Mouse (Mus musculus) kidney, adult 9 months (tissue): ENCODE data around the gene Nav1.
A peak's percentile ranks its signal among the peaks of the same experiment; 100 is the strongest.

Experiments used
- DNase-seq: peaks from one replicate; pipeline ENCODE4 v3.0.0; 2022

Nav1 gene

DNA sequence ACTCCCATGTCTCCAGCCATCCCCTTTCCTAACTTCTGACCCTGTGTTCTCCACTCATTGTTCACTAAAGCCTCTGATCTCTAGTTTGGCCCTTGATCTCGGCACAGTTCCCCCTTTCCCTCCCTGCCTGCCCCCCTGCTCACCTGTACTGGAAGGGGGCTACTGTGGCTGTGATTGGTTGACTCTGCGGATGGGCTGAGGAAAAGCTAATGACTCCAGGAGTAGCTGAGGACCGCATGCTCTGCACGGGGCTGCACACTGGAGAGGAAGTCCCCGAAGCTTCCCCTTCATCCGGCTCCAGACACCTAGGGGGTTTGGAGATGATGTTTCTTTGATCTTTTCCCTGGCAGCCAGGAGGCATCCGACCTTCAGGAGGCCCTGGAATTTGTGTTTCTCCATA, at the start of gene Nav1:
Gene Nav1 (minus strand): TSS at position 277 of the 400 bp plus-strand sequence.
- DNase-seq, result no peak

GRCm38 (mm10) chr1:135653909-135654308, 46.8 kb upstream of the Nav1 start:
- no peak for DNase-seq

DNA sequence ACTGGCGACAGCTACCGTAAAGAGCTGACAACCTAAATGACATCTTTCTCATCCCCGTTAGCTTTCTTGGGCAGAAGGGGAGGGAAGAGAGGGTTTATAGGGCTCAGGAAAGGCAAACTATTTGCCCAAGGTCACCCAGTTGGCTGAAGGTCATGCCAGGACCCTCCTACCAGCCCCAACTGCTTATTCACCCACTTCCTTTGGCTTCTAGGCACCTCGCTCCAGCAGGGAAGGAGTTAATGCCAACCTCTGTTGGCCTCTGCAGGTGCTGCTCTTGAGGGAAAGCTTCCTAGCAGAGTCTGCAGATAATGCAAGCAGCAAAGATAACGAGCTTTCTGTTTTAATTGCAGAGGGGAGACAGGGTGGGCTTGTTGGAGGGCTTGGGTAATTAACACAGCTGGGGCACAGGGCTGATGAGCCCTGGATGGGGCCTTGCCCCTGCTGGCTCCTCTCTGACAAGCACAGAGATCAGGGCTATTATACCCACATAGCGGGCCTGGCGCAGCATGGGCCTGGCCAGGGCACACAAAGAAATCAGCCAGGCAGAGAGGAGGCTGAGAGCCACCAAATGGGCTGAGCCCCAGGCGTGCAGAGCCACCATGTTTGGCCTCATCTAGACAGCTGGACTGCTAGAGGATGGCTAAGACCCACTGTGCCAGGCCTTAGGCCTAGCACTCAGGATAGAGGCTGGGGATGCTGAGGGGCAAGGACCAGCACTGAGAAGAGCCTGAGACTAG, 38.5 kb upstream of the Nav1 start:
- DNase-seq, result no peak

DNA sequence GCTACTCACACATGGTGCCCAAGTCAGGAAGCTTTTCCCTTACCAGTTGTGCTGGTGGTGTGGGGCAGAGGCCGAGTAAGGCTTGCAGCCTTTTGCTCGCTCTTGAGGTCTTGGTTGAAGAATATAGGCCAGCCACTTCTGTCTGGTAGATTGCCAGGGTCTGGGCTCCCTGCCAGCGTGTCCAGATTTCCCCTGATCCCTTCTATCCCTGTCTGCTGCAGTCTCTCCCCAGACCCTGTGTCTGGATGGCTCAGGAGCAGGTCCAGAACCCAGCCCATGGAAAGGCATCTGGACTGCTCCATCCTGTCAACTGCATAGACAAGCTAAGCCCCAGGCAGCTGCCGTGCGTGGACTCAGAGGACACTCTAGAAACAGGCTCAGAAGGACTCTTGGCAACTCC, 37.0 kb upstream of the Nav1 start:
- DNase-seq, result no peak

DNA sequence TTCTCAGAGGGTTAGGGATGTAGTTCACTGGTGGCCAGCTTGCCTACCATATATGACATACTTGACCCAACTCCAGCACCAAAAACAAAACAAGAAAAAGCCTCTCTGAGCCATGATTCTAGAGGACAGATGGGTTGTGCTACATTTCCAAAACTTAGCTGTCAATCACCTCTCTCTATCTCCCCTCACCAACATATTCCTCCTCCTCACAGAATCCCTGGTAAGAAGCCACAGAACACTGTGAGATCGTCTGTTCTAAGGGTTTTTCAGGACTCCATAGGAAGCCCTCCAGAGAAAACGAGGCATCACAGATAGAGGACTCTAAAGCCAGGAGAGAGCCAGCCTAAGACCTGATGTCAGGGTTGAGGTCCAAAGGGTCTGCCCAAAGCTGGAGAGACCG, 36.6 kb upstream of the Nav1 start:
- no peak for DNase-seq

DNA sequence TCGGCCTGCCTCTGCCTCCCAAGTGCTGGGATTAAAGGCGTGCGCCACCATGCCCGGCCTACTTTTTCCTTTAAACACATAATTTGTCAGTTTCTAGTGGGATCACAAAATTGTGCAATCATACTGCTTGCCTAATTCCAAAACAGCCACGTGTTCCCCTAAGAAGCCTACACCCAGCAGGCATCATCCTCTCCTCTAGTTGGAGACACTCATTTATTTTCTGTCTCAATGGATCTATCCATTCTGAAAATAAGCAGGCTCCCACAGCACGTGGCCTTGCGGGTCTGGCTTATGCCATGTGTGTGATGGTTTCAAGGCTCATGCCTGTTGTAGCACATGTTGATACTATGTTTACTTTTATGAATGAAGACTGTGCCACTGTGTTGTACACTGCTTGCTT, 32.8 kb upstream of the Nav1 start:
- no peak for DNase-seq

DNA sequence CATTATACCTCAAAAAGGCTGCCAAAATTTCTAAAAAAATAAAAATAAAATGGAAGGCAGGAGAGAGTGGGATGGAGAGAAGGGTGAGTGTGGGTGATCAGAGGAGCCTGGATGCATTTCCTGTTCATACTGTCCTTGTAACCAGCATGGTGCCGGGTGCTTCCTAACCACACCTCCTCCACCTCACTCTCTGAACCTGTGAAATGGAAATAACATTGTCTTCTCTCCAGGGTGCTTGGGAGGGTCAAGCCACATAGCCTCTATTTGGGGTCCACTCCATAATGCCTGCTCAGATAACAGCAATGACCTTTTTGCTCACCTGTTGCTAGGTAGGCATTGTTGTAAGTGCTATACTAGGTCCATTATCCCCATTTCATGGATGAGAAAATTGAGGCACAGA, 32.0 kb upstream of the Nav1 start:
- DNase-seq, result no peak

GRCm38 (mm10) chr1:135637574-135638008, 30.5 kb upstream of the Nav1 start:
- DNase-seq, result no peak

DNA sequence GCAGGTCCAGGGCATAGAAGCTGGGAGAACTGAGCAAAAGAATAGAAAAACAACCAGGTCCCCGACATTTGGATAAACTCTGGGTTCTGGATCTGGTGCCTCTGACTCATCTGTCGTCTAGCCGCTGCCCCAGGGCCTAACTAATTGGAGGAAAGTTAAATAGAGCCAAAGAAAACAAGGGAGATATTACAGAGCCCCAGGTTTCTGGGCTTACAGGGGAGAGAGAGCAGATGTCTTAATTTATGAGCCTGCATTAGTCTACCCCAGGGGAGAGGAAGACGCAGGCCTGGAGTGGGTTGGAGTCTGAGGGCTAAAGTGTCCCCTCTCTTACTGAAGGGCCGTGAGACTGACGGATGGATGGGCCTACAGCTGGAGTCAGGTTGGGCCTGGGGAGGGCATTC, 29.0 kb upstream of the Nav1 start:
- DNase-seq, result no peak

- DNase-seq, result no peak
These were observed 28.4 kb upstream of the Nav1 start for GRCm38 (mm10) chr1:135635323-135636064.

- peak; percentile 23 for DNase-seq
These were observed 27.7 kb upstream of the Nav1 start for GRCm38 (mm10) chr1:135634791-135635190.

DNA sequence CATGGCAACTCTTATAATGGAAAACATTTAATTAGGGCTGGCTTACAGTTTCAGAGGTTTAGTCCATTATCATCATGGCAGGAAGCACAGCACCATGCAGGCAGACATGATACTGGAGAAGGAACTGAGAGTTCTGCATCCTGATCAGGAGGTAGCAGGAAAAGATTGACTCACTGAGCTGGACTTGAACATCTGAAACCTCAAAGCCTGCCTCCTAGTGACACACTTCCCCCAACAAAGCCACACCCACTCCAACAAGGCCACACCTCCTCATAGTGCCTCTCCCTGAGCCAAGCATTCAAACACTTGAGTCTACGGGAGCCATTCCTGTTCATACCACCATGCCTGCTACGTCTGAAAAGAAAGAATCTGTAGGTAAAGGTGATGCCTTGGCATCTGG, 26.8 kb upstream of the Nav1 start:
- no peak for DNase-seq

GRCm38 (mm10) chr1:135633478-135633877, 26.4 kb upstream of the Nav1 start:
- DNase-seq, result no peak

DNA sequence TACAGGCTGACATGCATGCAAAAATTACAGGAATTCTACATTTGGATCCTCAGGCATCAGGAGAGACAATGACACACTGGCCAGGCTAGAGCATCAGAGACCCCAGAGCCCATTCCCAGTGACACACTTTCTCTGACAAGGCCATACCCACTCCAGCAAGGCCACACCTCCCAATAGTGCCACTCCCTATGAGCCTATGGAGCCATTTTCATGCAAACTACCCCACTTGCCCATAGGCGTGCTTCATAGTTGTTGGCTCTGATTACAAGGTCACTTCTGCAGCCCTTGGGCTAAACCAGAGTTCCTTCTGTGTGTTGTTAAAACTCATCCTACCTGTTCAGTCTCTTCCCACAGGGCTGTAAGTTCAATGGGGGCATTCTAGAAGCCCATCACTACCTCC, 25.1 kb upstream of the Nav1 start:
- DNase-seq, result no peak

GRCm38 (mm10) chr1:135631515-135631914, 24.4 kb upstream of the Nav1 start:
- DNase-seq, result peak; percentile 91

DNA sequence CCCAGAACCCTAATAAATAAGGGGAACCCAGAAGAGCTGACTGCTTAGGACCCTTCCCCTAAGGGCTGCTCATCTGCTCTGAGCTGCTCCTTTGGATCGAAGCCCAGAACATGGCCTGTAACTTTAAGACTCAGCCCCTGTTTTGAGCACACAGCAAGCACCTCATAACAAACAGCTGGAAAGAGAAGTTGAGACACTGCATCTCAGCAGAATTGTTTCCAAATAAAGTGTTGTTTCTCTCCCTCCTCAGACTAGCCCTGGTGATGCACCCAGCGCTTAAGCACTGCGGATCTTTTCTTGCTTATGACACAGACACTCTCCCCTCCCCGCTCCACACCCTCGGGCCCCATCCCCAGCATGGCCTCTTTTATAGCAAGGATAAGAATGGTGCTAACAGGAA, 22.8 kb upstream of the Nav1 start:
- no peak for DNase-seq

GRCm38 (mm10) chr1:135626218-135626617, 19.1 kb upstream of the Nav1 start:
- DNase-seq, result no peak

DNA sequence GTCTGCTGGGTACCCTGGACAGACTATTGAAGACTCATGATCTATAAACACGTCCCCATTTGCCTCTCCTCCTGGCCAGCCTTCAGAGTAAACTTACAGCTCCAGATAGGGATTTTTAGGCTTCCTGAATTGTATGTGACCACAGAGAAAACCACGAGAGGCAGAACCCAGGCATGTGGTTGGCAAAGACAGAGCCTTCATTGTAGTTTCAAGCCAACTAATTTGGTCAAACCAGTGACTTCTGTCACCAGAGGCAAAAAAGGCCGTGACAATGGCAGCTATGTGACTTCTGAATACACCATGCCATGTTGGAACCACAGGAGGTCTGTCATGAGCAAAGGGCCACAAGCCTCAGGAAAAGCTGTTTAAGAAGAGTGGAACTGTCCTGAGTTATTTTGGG, 18.6 kb upstream of the Nav1 start:
- no peak for DNase-seq

DNA sequence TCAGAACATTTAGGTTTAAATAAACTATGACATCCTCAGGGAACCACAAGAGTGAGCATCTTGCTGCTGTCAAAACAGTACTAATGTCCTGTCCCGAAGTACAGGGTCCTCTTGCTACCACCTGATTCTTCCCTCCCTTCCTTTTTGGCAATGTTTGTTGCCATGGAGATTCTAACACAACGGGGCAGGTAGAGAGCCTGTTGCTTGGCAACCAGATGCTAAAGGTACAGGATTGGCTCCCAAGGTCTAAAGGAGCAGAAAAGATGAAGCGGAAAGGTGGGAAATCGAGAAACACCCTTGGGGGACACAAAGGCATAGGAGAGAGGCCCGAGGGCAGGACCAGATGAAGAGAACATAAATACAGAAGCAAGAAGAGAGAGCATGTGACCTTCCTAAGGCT, 17.6 kb upstream of the Nav1 start:
- DNase-seq, result no peak

- no peak for DNase-seq
These were observed 16.0 kb upstream of the Nav1 start for GRCm38 (mm10) chr1:135623136-135623535.

GRCm38 (mm10) chr1:135621307-135621706, 14.2 kb upstream of the Nav1 start:
- no peak for DNase-seq

DNA sequence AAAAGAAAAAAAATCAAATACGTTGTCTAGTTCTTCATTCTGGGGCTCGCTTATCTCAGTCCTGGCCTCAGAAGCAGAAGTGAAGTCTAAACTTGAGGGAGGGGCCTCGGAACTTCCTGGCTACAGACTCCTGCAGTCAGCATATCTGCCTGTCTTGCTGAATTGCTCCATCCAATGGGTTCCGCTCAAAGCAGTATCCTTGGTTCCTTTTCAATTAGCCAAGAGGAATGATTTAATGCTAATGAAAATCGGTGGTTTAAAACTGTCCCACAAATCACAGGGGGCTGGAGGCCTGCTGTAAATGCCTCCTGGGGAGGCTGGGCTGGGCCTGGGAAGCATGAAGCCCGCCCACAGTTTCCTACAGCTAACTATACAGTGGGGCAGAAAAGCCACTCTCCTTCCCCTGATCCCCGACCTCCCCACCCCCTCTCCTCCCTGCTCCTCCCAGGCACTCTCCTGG, 12.9 kb upstream of the Nav1 start:
- DNase-seq, result peak; percentile 20

- DNase-seq, result no peak
These were observed 12.0 kb upstream of the Nav1 start for GRCm38 (mm10) chr1:135619130-135619529.

GRCm38 (mm10) chr1:135617344-135617743, 10.2 kb upstream of the Nav1 start:
- no peak for DNase-seq
